Mouse (Mus musculus) MEL (cell line): ENCODE data around the gene Sh3gl2. TPM values are rescaled to one million over a fixed set of nuclear protein-coding genes. Genes with fewer than 3 reads are reported as not detected.

ENCODE experiments used
- DNase-seq: peaks from one replicate; pipeline ENCODE4 v3.0.0; 2011; ENCODE audit warnings: low read depth, low spot score
- H3K27ac ChIP-seq: 2 replicates; pipeline ENCODE4 v1.5.1; 2012; ENCODE audit warnings: low read depth, mild to moderate bottlenecking, control low read depth, low read length, moderate library complexity; ENCODE audit not compliant: control insufficient read depth
- H3K27me3 ChIP-seq, 2 experiments: fragments of 150-350 bp in 1 of 2; sonication (generic) in 1 of 2; 2 replicates each; pipeline ENCODE4 v1.6.1; 2012; ENCODE audit warnings: low read length in 2 of 2, mild to moderate bottlenecking in 2 of 2, improper control_type of control experiment in 1 of 2, moderate library complexity in 1 of 2; ENCODE audit not compliant: insufficient read depth in 2 of 2, control insufficient read depth in 1 of 2
- H3K36me3 ChIP-seq, 2 experiments: 2 replicates each; pipeline ENCODE4 v1.6.1; 2012 to 2014; ENCODE audit warnings: low read length in 2 of 2, improper control_type of control experiment in 1 of 2, inconsistent platforms in 1 of 2, mild to moderate bottlenecking in 1 of 2; ENCODE audit not compliant: insufficient read depth in 2 of 2, control insufficient read depth in 1 of 2
- H3K4me1 ChIP-seq, 2 experiments: fragments of 150-350 bp in 1 of 2; sonication (generic) in 1 of 2; 2 replicates each; pipeline ENCODE4 v1.6.1; 2012; ENCODE audit warnings: low read length in 2 of 2, improper control_type of control experiment in 1 of 2, mild to moderate bottlenecking in 1 of 2; ENCODE audit not compliant: insufficient read depth in 2 of 2, control insufficient read depth in 1 of 2
- H3K4me3 ChIP-seq, 2 experiments: fragments of 150-350 bp in 1 of 2; sonication (generic) in 1 of 2; 2 replicates each; pipeline ENCODE4 v1.5.1; 2012; ENCODE audit warnings: low read depth in 2 of 2, low read length in 2 of 2, mild to moderate bottlenecking in 2 of 2, moderate library complexity in 2 of 2, control low read depth in 1 of 2, improper control_type of control experiment in 1 of 2; ENCODE audit not compliant: control insufficient read depth in 1 of 2, insufficient read depth in 1 of 2
- H3K79me2 ChIP-seq: 2 replicates; pipeline ENCODE4 v1.6.1; 2012; ENCODE audit warnings: mild to moderate bottlenecking, low read length, moderate library complexity; ENCODE audit not compliant: control insufficient read depth, poor library complexity, insufficient read depth
- H3K9ac ChIP-seq: 2 replicates; pipeline ENCODE4 v1.6.1; 2012; ENCODE audit warnings: low read depth, mild to moderate bottlenecking, control low read depth, low read length, moderate library complexity; ENCODE audit not compliant: control insufficient read depth, poor library complexity, severe bottlenecking
- H3K9me3 ChIP-seq: fragments of 150-350 bp; sonication (generic); replicated peaks from 2 replicates; pipeline ENCODE4 v1.6.1; 2012; ENCODE audit warnings: mild to moderate bottlenecking, low read length, improper control_type of control experiment, moderate library complexity; ENCODE audit not compliant: insufficient read depth
- BHLHE40 ChIP-seq: IDR thresholded peaks from 2 replicates; pipeline ENCODE4 v1.6.1; 2012; ENCODE audit warnings: low read depth, mild to moderate bottlenecking, inconsistent platforms, low read length, improper control_type of control experiment, borderline replicate concordance
- CHD2 ChIP-seq: IDR thresholded peaks from 2 replicates; pipeline ENCODE4 v1.6.1; 2011; ENCODE audit warnings: low read length, improper control_type of control experiment
- CTCF ChIP-seq, 3 experiments: IDR thresholded peaks in 2 of 3; conservative IDR thresholded peaks in 1 of 3; 2 replicates each; pipeline ENCODE4 v1.5.1; 2011 to 2012; ENCODE audit warnings: low read length in 3 of 3, low read depth in 2 of 3, mild to moderate bottlenecking in 2 of 3, improper control_type of control experiment in 1 of 3, inconsistent platforms in 1 of 3, mixed read lengths in 1 of 3, moderate library complexity in 1 of 3; ENCODE audit not compliant: control insufficient read depth in 1 of 3, insufficient read depth in 1 of 3, poor library complexity in 1 of 3, severe bottlenecking in 1 of 3
- EP300 ChIP-seq, 2 experiments: IDR thresholded peaks; 2 replicates each; pipeline ENCODE4 v1.6.1; 2011; ENCODE audit warnings: improper control_type of control experiment in 2 of 2, low read length in 2 of 2, low read depth in 1 of 2, mild to moderate bottlenecking in 1 of 2
- GATA1 ChIP-seq: IDR thresholded peaks from 2 replicates; pipeline ENCODE4 v1.6.1; 2011; ENCODE audit warnings: low read depth, low read length, improper control_type of control experiment
- HCFC1 ChIP-seq: IDR thresholded peaks from 2 replicates; pipeline ENCODE4 v1.6.1; 2012; ENCODE audit warnings: low read depth, mild to moderate bottlenecking, inconsistent platforms, low read length, improper control_type of control experiment, moderate library complexity
- MAX ChIP-seq: IDR thresholded peaks from 2 replicates; pipeline ENCODE4 v1.6.1; 2011; ENCODE audit warnings: low read length, improper control_type of control experiment
- MEF2A ChIP-seq: IDR thresholded peaks from 2 replicates; pipeline ENCODE4 v1.6.1; 2014; ENCODE audit warnings: low read depth, mild to moderate bottlenecking, inconsistent platforms, low read length, improper control_type of control experiment; ENCODE audit not compliant: poor library complexity, insufficient replicate concordance, severe bottlenecking; ENCODE audit errors: extremely low read depth
- NRF1 ChIP-seq: IDR thresholded peaks from 2 replicates; pipeline ENCODE4 v1.6.1; 2014; ENCODE audit warnings: low read depth, mild to moderate bottlenecking, inconsistent platforms, low read length, improper control_type of control experiment, moderate library complexity; ENCODE audit not compliant: poor library complexity, insufficient read depth, severe bottlenecking
- POLR2A ChIP-seq, 2 experiments: IDR thresholded peaks; 2 replicates each; pipeline ENCODE4 v1.6.1; 2011 to 2012; ENCODE audit warnings: low read length in 2 of 2, mild to moderate bottlenecking in 2 of 2, control low read depth in 1 of 2, improper control_type of control experiment in 1 of 2, low read depth in 1 of 2, moderate library complexity in 1 of 2; ENCODE audit not compliant: control insufficient read depth in 1 of 2, insufficient read depth in 1 of 2, poor library complexity in 1 of 2
- RCOR1 ChIP-seq: IDR thresholded peaks from 2 replicates; pipeline ENCODE4 v1.6.1; 2012; ENCODE audit warnings: low read depth, mild to moderate bottlenecking, inconsistent platforms, low read length, improper control_type of control experiment
- SIN3A ChIP-seq: IDR thresholded peaks from 2 replicates; pipeline ENCODE4 v1.6.1; 2012; ENCODE audit warnings: low read length, improper control_type of control experiment, inconsistent platforms
- TAL1 ChIP-seq: IDR thresholded peaks from 2 replicates; pipeline ENCODE4 v1.6.1; 2012; ENCODE audit warnings: mild to moderate bottlenecking, inconsistent platforms, low read length, moderate library complexity, mixed read lengths
- TCF12 ChIP-seq: IDR thresholded peaks from 2 replicates; pipeline ENCODE4 v1.6.1; 2014; ENCODE audit warnings: low read depth, mild to moderate bottlenecking, inconsistent platforms, low read length, improper control_type of control experiment, moderate library complexity
- USF1 ChIP-seq: IDR thresholded peaks from 2 replicates; pipeline ENCODE4 v1.6.1; 2014; ENCODE audit warnings: low read depth, mild to moderate bottlenecking, inconsistent platforms, low read length, improper control_type of control experiment, moderate library complexity
- USF2 ChIP-seq, 2 experiments: IDR thresholded peaks; 2 replicates each; pipeline ENCODE4 v1.6.1; 2011 to 2012; ENCODE audit warnings: improper control_type of control experiment in 2 of 2, low read length in 2 of 2, borderline replicate concordance in 1 of 2, inconsistent platforms in 1 of 2, low read depth in 1 of 2, mild to moderate bottlenecking in 1 of 2; ENCODE audit not compliant: insufficient read depth in 1 of 2
- ZKSCAN1 ChIP-seq: IDR thresholded peaks from 2 replicates; pipeline ENCODE4 v1.6.1; 2012; ENCODE audit warnings: low read depth, mild to moderate bottlenecking, inconsistent platforms, low read length, improper control_type of control experiment, moderate library complexity
- ZMIZ1 ChIP-seq: IDR thresholded peaks from 2 replicates; pipeline ENCODE4 v1.6.1; 2012; ENCODE audit warnings: low read depth, mild to moderate bottlenecking, inconsistent platforms, low read length, improper control_type of control experiment, moderate library complexity
- ZNF384 ChIP-seq: IDR thresholded peaks from 2 replicates; pipeline ENCODE4 v1.6.1; 2012; ENCODE audit warnings: low read depth, mild to moderate bottlenecking, inconsistent platforms, low read length, improper control_type of control experiment
- polyA plus RNA-seq, 2 experiments: library from polyadenylated mRNA; stranded (reverse) in 1 of 2; unstranded in 1 of 2; fragments of >175 nt in 1 of 2; fragments of >200 nt in 1 of 2; gene quantifications; 2 replicates each; pipeline versions ENCODE4 v1.2.1 to v1.2.4; 2012; ENCODE audit warnings: low replicate concordance in 2 of 2, low read depth in 1 of 2; ENCODE audit not compliant: insufficient read length in 2 of 2, insufficient read depth in 1 of 2, missing spikeins in 1 of 2
- total RNA-seq: library from RNA; depleted of rRNA; stranded (reverse); fragments of 300-350 nt; gene quantifications from 2 replicates; pipeline ENCODE4 v1.2.3, GENCODE M21; 2012

The Sh3gl2 gene
- total and polyA plus RNA-seq, 3 experiments = not detected

DNA sequence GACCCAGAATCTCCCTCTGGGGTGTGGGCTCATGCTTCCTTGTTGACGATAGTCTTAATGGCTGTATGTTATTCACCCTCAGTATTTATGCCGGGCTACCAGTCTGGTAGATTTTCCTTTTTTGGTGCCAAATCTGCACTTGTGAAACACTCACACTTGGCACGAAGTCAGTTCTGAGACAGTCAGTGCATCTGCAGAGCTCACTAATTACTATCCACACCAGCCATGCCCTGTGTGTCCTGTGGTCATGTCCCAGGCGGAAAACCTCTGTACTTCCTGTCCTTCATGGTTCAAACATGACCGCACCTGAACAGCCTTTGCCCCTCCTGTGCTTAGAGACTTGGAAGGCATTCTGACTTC, 23.6 kb downstream of the Sh3gl2 start:
- Histone ChIP-seq H3K27ac (no peak overlapping the region), H3K79me2 (no peaks in the 10 kb centered on the region), H3K27me3 (no peaks in the 10 kb centered on the region), H3K36me3 (no peaks in the 10 kb centered on the region), H3K9ac (no peak overlapping the region), H3K4me1 (no peaks in the 10 kb centered on the region), H3K4me3 (no peak overlapping the region), H3K9me3 (no peaks in the 10 kb centered on the region)
- TF ChIP-seq GATA1 = no peak
- TF ChIP-seq RCOR1 = no peak
- TF ChIP-seq ZNF384 = no peak
- no peak for DNase-seq

DNA sequence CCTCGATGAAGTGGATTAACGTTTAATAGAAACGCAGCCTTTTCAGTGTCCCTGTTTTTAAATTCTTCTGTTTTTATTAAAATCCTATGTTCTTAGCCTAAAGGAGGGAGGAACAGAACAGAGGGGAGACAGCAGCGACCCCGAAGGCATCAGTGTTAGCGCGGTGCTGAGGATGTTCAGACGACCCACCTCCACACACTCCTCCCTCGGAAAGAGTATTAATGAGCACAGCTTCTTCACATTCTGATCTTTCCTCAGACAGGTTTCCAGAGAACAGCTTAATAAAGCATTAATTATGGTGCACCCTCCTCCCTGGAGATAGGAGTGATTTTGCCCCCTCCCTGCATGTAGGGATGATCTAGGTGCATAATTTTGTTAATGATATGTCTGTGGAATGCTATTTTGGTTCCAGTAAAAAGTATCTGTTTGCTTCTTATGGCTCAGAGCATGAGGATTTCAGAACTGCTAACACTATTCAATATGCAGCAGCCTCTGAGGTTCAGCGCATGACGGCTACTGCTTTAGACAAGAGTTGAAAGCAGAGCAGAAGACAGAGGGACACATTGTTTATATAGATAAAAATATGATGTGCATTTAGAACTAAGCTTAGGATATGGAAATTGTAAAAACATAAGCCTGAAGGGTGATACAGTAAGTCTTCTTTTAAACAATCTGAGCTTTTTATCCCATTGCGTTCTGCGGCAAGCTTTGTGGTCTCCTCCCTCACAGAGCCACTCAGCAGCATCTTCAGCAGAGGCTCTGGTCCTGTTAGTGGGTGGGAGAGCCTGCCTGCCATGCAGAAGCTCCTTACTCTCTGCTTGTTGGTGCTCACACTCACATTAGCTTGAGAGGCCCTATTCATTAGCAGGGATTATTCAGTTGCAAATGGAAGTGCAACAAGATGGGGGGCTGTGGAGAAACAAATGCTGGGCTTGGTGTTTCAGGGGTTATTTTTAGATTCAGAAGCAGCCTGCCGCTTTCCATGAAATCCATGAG, 27.8 kb downstream of the Sh3gl2 start:
- Histone ChIP-seq H3K79me2 (no peaks in the 10 kb centered on the region), H3K9me3 (no peaks in the 10 kb centered on the region), H3K27me3 (no peaks in the 10 kb centered on the region), H3K4me3 (no peak overlapping the region), H3K36me3 (no peaks in the 10 kb centered on the region), H3K27ac (no peak overlapping the region), H3K9ac (no peak overlapping the region), H3K4me1 (no peaks in the 10 kb centered on the region)
- TF ChIP-seq GATA1 = no peak
- no peak for TF ChIP-seq SIN3A
- TF ChIP-seq TAL1 = no peak
- no peak for TF ChIP-seq CHD2
- TF ChIP-seq USF2 (IDR thresholded peaks at IDR 0.05; ENCODE audit: borderline replicate concordance in 1 of 2, insufficient read depth in 1 of 2, low read depth in 1 of 2, low read length in 2 of 2) = no peak
- no peak for TF ChIP-seq TCF12
- TF ChIP-seq BHLHE40 = no peak
- TF ChIP-seq HCFC1 = no peak
- TF ChIP-seq USF1 = no peak
- TF ChIP-seq CTCF (IDR thresholded peaks at IDR 0.05 in 2 of 3, conservative IDR thresholded peaks at IDR 0.05 in 1 of 3; ENCODE audit: control insufficient read depth in 1 of 3, insufficient read depth in 1 of 3, low read depth in 2 of 3, low read length in 3 of 3, poor library complexity in 1 of 3, severe bottlenecking in 1 of 3) = no peak
- TF ChIP-seq POLR2A (IDR thresholded peaks at IDR 0.05; ENCODE audit: control insufficient read depth in 1 of 2, insufficient read depth in 1 of 2, low read depth in 1 of 2, low read length in 2 of 2, poor library complexity in 1 of 2) = no peak
- TF ChIP-seq MEF2A = no peak
- no peak for TF ChIP-seq ZKSCAN1
- no peak for TF ChIP-seq MAX
- no peak for TF ChIP-seq EP300 (IDR thresholded peaks at IDR 0.05; ENCODE audit: low read depth in 1 of 2, low read length in 2 of 2)
- no peak for TF ChIP-seq NRF1
- no peak for TF ChIP-seq ZMIZ1
- no peak for DNase-seq
